Mouse (Mus musculus) skeletal muscle tissue, adult 2 months (tissue): ENCODE results near the gene Ugt2b35.
"Not testable (repeated sequence)": the region's sequence is repeated elsewhere in the genome, so short reads cannot be mapped to it uniquely, and the experiment has no call there.

Source experiments
- DNase-seq: peaks from one replicate; pipeline ENCODE4 v3.0.0-alpha.2; 2012; ENCODE audit warnings: low read depth, low spot score

Gene Ugt2b35

DNA sequence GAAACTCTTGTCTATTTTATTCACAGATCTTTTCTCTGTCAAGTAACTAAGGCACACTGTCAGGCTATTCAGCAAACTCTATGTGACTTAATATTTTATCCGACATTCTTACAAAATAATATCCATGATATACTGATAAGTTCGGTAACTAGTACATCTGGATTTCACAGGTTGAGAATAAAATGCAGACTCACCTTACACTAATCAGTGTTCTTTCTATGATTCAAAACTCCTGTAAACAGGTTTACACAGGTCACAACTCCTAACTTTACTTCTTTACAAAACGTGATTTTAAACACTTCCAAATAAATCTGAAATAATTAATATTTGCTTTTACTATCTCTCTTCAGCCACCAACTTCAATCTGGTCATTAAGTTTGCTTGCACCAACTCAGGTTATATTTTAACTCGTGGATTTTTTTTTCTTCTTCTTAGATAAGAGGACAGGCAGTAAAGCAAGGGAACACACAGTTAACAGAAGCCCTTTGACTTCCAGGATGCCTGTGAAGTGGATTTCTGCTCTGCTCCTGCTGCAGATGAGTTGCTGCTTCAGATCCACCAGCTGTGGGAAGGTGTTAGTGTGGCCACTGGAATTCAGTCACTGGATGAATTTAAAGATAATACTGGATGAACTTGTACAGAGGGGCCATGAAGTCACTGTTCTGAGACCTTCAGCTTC lies at the start of gene Ugt2b35:
TSS of gene Ugt2b35 (plus strand) at position 466 of the 679 bp plus-strand sequence.
- no peak for DNase-seq

DNA sequence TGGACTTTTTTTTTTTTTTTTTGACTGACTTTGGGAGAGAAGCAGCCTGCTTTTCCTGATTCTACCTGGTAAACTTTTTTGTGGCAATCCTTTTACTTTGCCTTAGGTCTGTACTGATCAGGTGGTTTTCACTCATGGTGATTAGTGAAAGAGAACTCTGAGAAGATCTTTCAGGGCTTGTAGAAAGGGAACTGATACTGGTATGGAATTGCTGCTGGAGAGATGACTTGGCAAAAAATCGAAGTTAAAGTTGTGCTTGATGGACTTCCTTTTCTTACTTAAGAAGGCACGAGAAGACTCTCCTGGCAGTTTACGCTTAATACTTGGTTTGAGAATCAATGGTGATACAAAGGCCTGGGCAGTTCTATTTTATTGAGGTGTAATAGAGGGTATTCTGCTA lies 40.2 kb upstream of the Ugt2b35 start:
- DNase-seq: no peak

DNA sequence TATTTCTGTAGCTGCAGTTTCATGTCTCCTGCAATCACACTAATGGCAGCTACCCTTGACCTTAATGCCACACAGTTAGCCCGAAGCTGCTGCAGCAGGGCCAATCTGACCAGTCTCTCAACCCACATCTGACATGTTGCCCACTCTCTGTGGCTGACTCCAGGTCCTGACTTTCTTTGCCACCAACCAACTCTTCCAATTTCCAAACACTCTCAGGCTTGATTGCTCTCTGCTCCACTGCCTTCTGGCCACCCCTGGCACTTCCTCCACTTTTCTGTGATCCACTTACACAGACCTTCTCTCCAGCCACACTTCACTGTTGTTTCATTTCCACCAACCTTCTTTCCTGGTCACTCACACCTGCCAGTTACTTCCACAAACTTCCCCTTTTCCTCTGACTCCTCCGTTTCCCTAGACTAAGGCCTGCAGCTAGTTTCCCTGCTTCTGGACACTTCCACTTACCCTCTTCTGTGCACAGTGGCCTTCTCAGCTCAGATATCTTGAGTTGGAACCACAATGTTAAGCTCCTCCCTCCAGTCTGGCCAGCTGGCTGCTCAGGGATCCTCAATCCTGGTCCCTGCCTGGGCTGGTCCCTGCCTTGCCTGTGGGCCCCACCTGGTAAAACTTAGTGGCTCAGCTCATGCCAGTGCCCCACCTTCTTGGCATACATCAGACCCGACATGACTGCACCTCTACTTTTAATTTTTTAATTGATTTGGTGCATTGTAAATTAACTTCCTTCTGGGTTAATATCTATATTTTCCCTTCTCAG lies 38.9 kb upstream of the Ugt2b35 start:
- no peak for DNase-seq

DNA sequence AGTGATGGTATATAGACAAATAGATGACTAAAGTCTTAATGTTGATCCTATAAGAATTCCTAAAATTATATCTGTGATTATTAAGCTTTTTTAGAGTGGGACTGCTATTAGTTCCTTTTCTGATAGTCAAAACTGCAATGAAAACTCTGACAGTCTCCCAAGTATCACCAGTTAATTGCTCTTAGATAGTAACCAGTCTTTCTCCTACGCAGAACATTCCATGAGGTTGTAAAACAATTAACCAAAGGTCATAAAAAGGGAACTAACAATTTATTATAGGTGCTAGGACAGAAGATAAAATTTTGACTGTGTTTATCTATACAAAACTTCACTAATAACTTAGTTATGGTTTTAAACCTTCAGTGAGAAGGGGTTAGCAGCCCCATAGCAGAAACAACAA lies 37.8 kb upstream of the Ugt2b35 start:
- not testable (repeated sequence) for DNase-seq

DNA sequence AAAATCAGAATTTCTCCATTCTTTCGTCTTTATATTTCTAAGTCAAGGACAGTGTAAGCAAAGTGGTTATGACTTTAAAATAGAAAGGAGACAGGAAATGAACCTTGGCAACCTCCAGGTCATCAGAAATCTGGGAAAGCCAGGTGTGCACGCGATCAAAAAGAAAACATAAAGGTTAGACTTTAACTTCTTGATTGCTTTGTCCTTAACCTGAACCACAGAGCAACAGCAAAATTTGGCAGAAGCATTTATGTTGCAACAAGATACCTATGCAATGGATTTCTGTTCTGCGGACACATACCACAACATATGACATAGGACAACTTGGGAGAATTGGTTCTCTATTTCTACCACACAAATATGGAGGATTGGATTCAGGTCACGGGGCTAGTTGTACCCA lies 33.4 kb upstream of the Ugt2b35 start:
- DNase-seq: not testable (repeated sequence)

DNA sequence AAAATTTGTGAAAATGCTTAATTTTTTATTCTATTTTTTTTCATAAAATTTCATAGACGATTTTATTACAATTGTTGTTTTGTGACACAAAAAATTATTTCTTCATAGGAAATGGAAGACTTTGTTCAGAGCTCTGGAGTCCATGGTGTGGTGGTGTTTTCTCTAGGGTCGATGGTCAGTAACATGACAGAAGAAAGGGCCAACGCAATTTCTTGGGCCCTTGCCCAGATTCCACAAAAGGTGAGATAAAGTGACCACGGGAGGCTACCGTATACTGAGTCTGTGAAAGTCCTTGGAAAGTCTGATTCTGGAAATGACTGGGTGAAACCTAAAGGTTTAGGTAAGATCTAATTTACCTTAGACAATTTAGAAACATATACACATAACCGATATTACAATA lies 4.1 kb downstream of the Ugt2b35 start:
- DNase-seq: no peak

DNA sequence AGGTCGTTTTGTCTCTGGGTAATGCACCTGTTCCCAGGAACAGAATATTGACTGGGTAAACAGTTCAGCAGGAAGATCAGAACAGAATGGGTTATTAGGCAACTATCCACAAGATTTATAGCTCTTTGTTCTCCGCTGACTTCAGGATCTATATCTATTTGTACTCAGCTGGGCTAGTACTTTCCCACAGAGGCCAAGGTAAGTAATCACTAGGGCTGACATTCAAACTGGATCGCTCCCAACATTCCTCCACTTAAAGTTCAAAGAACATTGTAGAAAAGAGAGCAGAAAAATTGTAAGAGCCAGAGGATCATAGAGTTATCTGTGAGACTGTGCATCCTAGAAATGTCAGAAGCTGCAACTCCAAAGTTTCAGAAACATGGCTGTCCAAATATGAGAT lies 14.8 kb downstream of the Ugt2b35 start:
- no peak for DNase-seq

DNA sequence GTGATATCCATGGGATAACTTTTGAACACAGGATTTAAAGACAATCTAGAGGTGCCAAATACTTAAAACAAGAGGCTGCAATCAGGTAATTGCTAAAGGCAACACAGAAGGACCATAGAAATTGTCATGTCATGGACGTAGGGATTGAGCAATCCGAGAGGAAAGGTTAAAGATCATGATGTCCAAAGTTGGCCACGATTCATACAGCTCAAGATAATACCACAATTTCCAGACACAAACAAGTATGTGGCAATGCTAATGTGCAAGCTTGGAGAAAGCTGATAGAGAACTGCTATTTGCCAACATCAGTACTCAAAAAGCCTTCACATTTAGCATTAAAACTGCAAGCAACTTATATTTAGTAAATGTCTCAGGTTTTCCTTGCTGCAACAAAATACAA lies 26.7 kb downstream of the Ugt2b35 start:
- no peak for DNase-seq

DNA sequence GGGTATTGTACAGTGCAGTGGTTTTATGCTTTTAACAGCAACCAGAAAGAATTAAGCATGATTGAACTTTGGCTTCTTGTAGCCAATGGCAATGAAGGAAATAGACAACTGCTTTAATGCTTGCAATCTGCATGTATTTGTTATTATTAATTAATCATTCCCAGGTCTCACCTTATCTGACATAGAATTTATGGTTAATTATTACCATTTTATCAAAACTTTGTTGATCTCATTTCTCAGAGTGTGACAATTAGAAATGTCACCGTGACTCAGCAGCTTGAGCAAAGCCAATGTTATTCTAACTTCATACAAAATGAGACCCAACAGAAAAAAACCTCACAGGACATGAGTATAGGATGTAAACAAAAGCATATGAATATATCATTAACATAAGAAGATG lies 30.0 kb downstream of the Ugt2b35 start:
- no peak for DNase-seq
